Mouse (Mus musculus): ENCODE measurements around the gene Pde8b. TPM values are rescaled to one million over a fixed set of nuclear protein-coding genes. Genes with fewer than 3 reads are reported as not detected.

Gene Pde8b
- polyA plus RNA-seq, 1 experiment from 2014 or later: 3.7 TPM

DNA sequence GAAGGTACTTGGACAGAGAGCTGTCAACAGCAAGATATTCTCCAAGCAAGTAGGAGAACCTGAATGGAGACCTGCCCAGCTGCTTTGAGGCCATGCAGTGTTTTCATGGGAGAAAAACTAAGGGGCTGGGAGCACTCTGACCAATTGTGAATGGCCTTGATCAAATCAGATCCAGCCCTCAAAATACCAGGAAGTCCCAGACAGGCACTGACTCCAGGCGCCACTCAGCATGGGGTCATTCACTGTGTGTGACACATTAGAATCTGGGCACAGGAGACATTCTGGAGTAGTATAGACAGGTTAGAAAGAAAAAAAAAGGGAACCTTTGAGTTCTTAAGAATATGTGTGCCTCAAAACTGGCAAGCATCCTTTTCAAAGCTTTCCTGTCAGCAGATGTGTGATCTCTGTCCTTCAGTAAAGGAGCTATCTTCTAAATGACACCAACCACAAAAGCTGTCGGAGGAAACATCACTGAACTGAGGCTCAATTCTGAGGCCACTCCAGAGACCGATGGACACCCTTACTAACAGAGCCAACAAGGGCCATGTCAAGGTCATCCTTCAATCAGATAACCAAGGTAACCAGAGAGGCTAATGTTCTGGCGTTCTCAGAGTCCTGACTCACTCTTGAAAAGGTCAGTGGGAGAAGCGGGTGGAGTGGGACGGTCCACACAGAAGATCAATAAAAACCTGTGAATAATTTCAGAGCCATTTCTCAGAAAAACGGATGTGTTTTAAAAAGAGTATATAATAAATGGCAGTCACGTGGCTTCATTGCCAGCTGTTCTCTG, 151.0 kb downstream of the Pde8b start:
- Histone ChIP-seq H3K4me3 (replicated peaks) (no peak overlapping the region), H3K27me3 (no peaks in the 10 kb centered on the region), H3K27ac (replicated peaks) (no peak overlapping the region), H3K9ac (no peak overlapping the region), H3K4me2 (replicated peaks) (no peak overlapping the region), H3K4me1 (no peaks in the 10 kb centered on the region), H3K36me3 (no peaks in the 10 kb centered on the region), H3K9me3 (replicated peaks) (no peaks in the 10 kb centered on the region)
- WGBS: 69% methylated on average over 8 of the region's 8 CpGs
- ATAC-seq (ENCODE audit: insufficient number of reproducible peaks, low FRiP score, low TSS enrichment, low read depth): no peak

GRCm38 (mm10) chr13:95096646-95097045, 153.5 kb downstream of the Pde8b start:
- no peak for ATAC-seq (ENCODE audit: insufficient number of reproducible peaks, low FRiP score, low TSS enrichment, low read depth)
- no peak overlapping the region for H3K27ac ChIP-seq (replicated peaks)
- H3K36me3 ChIP-seq: no peaks in the 10 kb centered on the region
- no peak overlapping the region for H3K9ac ChIP-seq
- H3K9me3 ChIP-seq (replicated peaks): no peaks in the 10 kb centered on the region
- H3K4me1 ChIP-seq: no peaks in the 10 kb centered on the region
- H3K27me3 ChIP-seq: no peaks in the 10 kb centered on the region
- no peak overlapping the region for H3K4me2 ChIP-seq (replicated peaks)
- 62% methylated on average over 3 of the region's 3 CpGs for WGBS
- H3K4me3 ChIP-seq (replicated peaks): no peak overlapping the region

DNA sequence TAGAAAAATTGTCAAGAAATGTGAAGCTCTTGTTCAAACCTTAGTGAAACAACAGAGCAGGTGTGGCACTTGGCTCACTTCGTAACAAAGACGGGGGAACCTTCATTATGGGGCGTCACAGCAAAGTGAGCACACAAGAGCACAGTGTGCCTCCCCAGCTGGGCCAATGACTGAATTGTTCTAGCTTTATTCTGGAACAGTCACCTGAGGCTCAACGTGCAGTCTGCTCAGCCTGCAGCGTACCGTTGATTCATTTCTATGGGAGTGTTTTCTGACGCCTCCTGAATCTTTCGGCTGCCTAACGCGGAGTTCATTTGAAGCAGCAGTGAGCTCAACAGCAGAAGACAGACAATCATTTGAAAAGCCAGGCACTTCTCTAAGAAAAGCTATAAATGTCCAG, 154.3 kb downstream of the Pde8b start:
- Histone ChIP-seq H3K27me3 (no peaks in the 10 kb centered on the region), H3K4me3 (replicated peaks) (no peak overlapping the region), H3K9ac (no peak overlapping the region), H3K4me2 (replicated peaks) (no peak overlapping the region), H3K4me1 (no peaks in the 10 kb centered on the region), H3K9me3 (replicated peaks) (no peaks in the 10 kb centered on the region), H3K27ac (replicated peaks) (no peak overlapping the region), H3K36me3 (no peaks in the 10 kb centered on the region)
- ATAC-seq (ENCODE audit: insufficient number of reproducible peaks, low FRiP score, low TSS enrichment, low read depth): no peak
- 69% methylated on average over 10 of the region's 10 CpGs for WGBS

GRCm38 (mm10) chr13:95091546-95092445, 158.3 kb downstream of the Pde8b start:
- H3K9ac ChIP-seq: no peak overlapping the region
- H3K27me3 ChIP-seq: no peaks in the 10 kb centered on the region
- H3K4me1 ChIP-seq: no peaks in the 10 kb centered on the region
- WGBS: 67% methylated on average over 14 of the region's 14 CpGs
- no peak for ATAC-seq (ENCODE audit: insufficient number of reproducible peaks, low FRiP score, low TSS enrichment, low read depth)
- H3K4me3 ChIP-seq (replicated peaks): no peak overlapping the region
- H3K27ac ChIP-seq (replicated peaks): no peak overlapping the region
- no peaks in the 10 kb centered on the region for H3K9me3 ChIP-seq (replicated peaks)
- H3K36me3 ChIP-seq: no peaks in the 10 kb centered on the region
- no peak overlapping the region for H3K4me2 ChIP-seq (replicated peaks)

- whole genome bisulfite sequencing: 49% methylated on average over 8 of the region's 8 CpGs
- Histone ChIP-seq H3K9me3 (replicated peaks) (no peaks in the 10 kb centered on the region), H3K36me3 (no peaks in the 10 kb centered on the region), H3K4me2 (replicated peaks) (no peak overlapping the region), H3K4me1 (no peaks in the 10 kb centered on the region), H3K27me3 (no peaks in the 10 kb centered on the region), H3K9ac (no peak overlapping the region), H3K27ac (replicated peaks) (no peak overlapping the region), H3K4me3 (replicated peaks) (no peak overlapping the region)
- ATAC-seq (ENCODE audit: insufficient number of reproducible peaks, low FRiP score, low TSS enrichment, low read depth): no peak; the same call in 1 of the 2 replicates
Measured at GRCm38 (mm10) chr13:95087358-95087787, 162.8 kb downstream of the Pde8b start.

DNA sequence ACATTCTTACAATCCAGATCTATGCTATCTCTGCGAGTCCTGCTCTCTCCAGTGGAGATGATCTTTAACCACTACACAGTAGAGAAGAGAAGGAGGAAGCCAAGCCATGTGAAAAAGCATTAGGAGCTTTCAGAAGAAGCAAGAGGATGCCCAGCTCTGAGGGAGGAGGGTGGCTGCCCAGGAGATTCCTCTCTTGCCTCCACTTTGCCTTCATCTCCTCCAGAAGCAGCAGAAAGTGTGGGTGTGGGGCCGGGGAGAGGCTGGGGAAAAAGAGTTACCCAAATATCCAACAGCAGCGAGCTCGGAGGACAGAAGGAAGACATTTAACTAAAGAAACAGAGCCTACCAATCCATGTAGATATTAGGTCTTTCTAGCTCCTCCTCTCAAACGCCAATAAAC, 164.1 kb downstream of the Pde8b start:
- no peak overlapping the region for H3K4me2 ChIP-seq (replicated peaks)
- no peaks in the 10 kb centered on the region for H3K9me3 ChIP-seq (replicated peaks)
- no peaks in the 10 kb centered on the region for H3K4me1 ChIP-seq
- H3K27me3 ChIP-seq: no peaks in the 10 kb centered on the region
- no peak for ATAC-seq (ENCODE audit: insufficient number of reproducible peaks, low FRiP score, low TSS enrichment, low read depth)
- no peak overlapping the region for H3K27ac ChIP-seq (replicated peaks)
- no peak overlapping the region for H3K9ac ChIP-seq
- H3K4me3 ChIP-seq (replicated peaks): no peak overlapping the region
- WGBS: 82% methylated on average over 5 of the region's 5 CpGs
- H3K36me3 ChIP-seq: no peaks in the 10 kb centered on the region

DNA sequence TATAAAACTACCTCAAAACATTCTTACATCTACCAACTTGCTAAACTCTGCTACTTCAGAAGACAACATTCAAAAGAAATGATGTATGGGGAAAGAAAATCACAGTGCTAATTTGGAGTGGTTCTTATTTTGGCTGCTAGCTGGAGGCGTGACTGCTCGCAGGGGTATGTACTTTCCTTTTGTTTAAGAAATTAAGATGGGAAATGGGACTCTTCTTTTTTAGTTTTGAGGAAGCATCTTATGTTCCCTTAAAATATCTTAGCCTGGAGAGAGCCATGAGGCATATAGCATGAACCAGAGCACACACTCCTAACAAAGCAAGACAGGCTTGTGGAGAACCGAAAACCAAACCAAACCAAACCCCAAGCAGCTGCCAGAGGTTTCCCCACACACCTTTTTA, 167.5 kb downstream of the Pde8b start:
- no peak for ATAC-seq (ENCODE audit: insufficient number of reproducible peaks, low FRiP score, low TSS enrichment, low read depth)
- Histone ChIP-seq H3K27me3 (no peaks in the 10 kb centered on the region), H3K9ac (no peak overlapping the region), H3K9me3 (replicated peaks) (no peaks in the 10 kb centered on the region), H3K4me1 (no peaks in the 10 kb centered on the region), H3K4me2 (replicated peaks) (no peak overlapping the region), H3K27ac (replicated peaks) (no peak overlapping the region), H3K36me3 (no peaks in the 10 kb centered on the region), H3K4me3 (replicated peaks) (no peak overlapping the region)
- 74% methylated on average over 3 of the region's 3 CpGs for WGBS

- Histone ChIP-seq H3K9ac (no peak overlapping the region), H3K4me2 (replicated peaks) (no peak overlapping the region), H3K4me1 (no peaks in the 10 kb centered on the region), H3K4me3 (replicated peaks) (no peak overlapping the region), H3K36me3 (no peaks in the 10 kb centered on the region), H3K27ac (replicated peaks) (no peak overlapping the region), H3K27me3 (no peaks in the 10 kb centered on the region), H3K9me3 (replicated peaks) (no peaks in the 10 kb centered on the region)
- no peak for ATAC-seq (ENCODE audit: insufficient number of reproducible peaks, low FRiP score, low TSS enrichment, low read depth)
- WGBS: 80% methylated on average over 7 of the region's 7 CpGs
Measured at GRCm38 (mm10) chr13:95081082-95081481, 169.1 kb downstream of the Pde8b start.

GRCm38 (mm10) chr13:95078492-95078891, 171.6 kb downstream of the Pde8b start:
- no peak for ATAC-seq (ENCODE audit: insufficient number of reproducible peaks, low FRiP score, low TSS enrichment, low read depth)
- Histone ChIP-seq H3K4me2 (replicated peaks) (no peak overlapping the region), H3K36me3 (no peaks in the 10 kb centered on the region), H3K9me3 (replicated peaks) (no peaks in the 10 kb centered on the region), H3K4me1 (no peaks in the 10 kb centered on the region), H3K4me3 (replicated peaks) (no peak overlapping the region), H3K27me3 (no peaks in the 10 kb centered on the region), H3K27ac (replicated peaks) (no peak overlapping the region), H3K9ac (no peak overlapping the region)
- WGBS: 73% methylated on average over 6 of the region's 6 CpGs

- no peak overlapping the region for H3K4me3 ChIP-seq (replicated peaks)
- no peak for ATAC-seq (ENCODE audit: insufficient number of reproducible peaks, low FRiP score, low TSS enrichment, low read depth)
- H3K4me2 ChIP-seq (replicated peaks): no peak overlapping the region
- no peaks in the 10 kb centered on the region for H3K36me3 ChIP-seq
- no peaks in the 10 kb centered on the region for H3K9me3 ChIP-seq (replicated peaks)
- 90% methylated on average over 3 of the region's 3 CpGs for WGBS
- H3K4me1 ChIP-seq: no peaks in the 10 kb centered on the region
- H3K27me3 ChIP-seq: no peaks in the 10 kb centered on the region
- no peak overlapping the region for H3K27ac ChIP-seq (replicated peaks)
- no peak overlapping the region for H3K9ac ChIP-seq
Measured at GRCm38 (mm10) chr13:95077688-95078087, 172.4 kb downstream of the Pde8b start.

DNA sequence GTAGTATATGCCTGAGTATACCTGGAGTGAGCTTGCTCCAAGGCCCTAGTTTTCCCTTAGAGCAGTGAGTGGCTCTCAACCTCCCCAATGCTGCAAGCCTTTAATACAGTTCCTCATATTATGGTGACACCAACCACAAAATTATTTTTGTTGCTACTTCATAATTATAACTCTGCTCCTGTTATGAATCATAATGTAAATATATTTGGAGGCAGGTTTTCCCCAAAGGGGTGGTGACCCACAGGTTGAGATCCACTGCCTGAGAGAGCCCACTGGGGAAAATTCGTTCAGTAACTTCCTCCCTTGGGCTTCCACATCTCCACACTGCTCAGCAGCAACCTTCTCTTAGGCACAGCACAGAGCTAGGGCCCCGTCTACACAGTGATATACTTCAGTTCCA, 174.0 kb downstream of the Pde8b start:
- Histone ChIP-seq H3K9ac (no peak overlapping the region), H3K27ac (replicated peaks) (no peak overlapping the region), H3K27me3 (no peaks in the 10 kb centered on the region), H3K4me2 (replicated peaks) (no peak overlapping the region), H3K36me3 (no peaks in the 10 kb centered on the region), H3K4me3 (replicated peaks) (no peak overlapping the region), H3K4me1 (no peaks in the 10 kb centered on the region), H3K9me3 (replicated peaks) (no peaks in the 10 kb centered on the region)
- WGBS: 55% methylated on average over 2 of the region's 2 CpGs
- no peak for ATAC-seq (ENCODE audit: insufficient number of reproducible peaks, low FRiP score, low TSS enrichment, low read depth)

All from embryonic facial prominence, embryonic 15.5 days (tissue).